Mouse (Mus musculus) megakaryocyte, embryonic 14.5 days (primary cell): ENCODE results near the gene Gm49369.
"Not testable (repeated sequence)": the region's sequence is repeated elsewhere in the genome, so short reads cannot be mapped to it uniquely, and the experiment has no call there.

Experiments used
- FLI1 ChIP-seq: IDR thresholded peaks from 2 replicates; pipeline ENCODE4 v1.6.1; 2012; ENCODE audit warnings: low read length, inconsistent platforms, mixed read lengths
- GATA1 ChIP-seq: IDR thresholded peaks from 3 replicates; pipeline ENCODE4 v1.6.1; 2012; ENCODE audit warnings: mixed read lengths, low read length, inconsistent platforms, borderline replicate concordance

GRCm38 (mm10) chr7:142332741-142333140, 49.7 kb downstream of the Gm49369 start:
- TF ChIP-seq FLI1, GATA1: not testable (repeated sequence)
